Mouse (Mus musculus): Measurements from ENCODE around the gene Btbd9. TPM values are rescaled to one million over a fixed set of nuclear protein-coding genes. Genes with fewer than 3 reads are reported as not detected.
A peak's percentile ranks its signal among the peaks of the same experiment; 100 is the strongest.

Gene Btbd9
- polyA plus RNA-seq, 1 experiment, result 15.3 TPM

GRCm38 (mm10) chr17:30512007-30512406 is 64.3 kb downstream of the Btbd9 start:
- no peak for TF ChIP-seq FOSL1 (IDR thresholded peaks at IDR 0.05; ENCODE audit: insufficient read depth, low read length, poor library complexity, severe bottlenecking)
- TF ChIP-seq MYOD1 (IDR thresholded peaks at IDR 0.05; ENCODE audit: control insufficient read depth, insufficient read length, low read depth), result no peak
- no peak for TF ChIP-seq CEBPB (IDR thresholded peaks at IDR 0.05; ENCODE audit: low read depth)
- no peak for TF ChIP-seq MYOG (IDR thresholded peaks at IDR 0.05; ENCODE audit: control insufficient read depth, extremely low read depth, insufficient read length)
- no peak for TF ChIP-seq USF1 (IDR thresholded peaks at IDR 0.05; ENCODE audit: low read depth)
- no peak for TF ChIP-seq CTCF (IDR thresholded peaks at IDR 0.05; ENCODE audit: control insufficient read depth, insufficient read depth, insufficient read length)
- no peak for TF ChIP-seq MAX (IDR thresholded peaks at IDR 0.05)
- no peaks in the 10 kb centered on the region for H3K27me3 ChIP-seq (ENCODE audit: control insufficient read depth, insufficient read depth, insufficient read length)
- H3ac ChIP-seq (ENCODE audit: control insufficient read depth, insufficient read length, low read depth), result no peak overlapping the region
- H3K79me3 ChIP-seq (ENCODE audit: low read depth), result no peaks in the 10 kb centered on the region
- no peaks in the 10 kb centered on the region for H3K79me2 ChIP-seq (ENCODE audit: control insufficient read depth, insufficient read depth)
- no peak overlapping the region for H3K4me3 ChIP-seq (ENCODE audit: insufficient read depth, poor library complexity, severe bottlenecking)
- no peaks in the 10 kb centered on the region for H3K36me3 ChIP-seq (ENCODE audit: control insufficient read depth, insufficient read depth)

- H3K4me3 ChIP-seq (ENCODE audit: insufficient read depth, poor library complexity, severe bottlenecking), result no peak overlapping the region
Measured at GRCm38 (mm10) chr17:30511399-30511798, 64.9 kb downstream of the Btbd9 start.

DNA sequence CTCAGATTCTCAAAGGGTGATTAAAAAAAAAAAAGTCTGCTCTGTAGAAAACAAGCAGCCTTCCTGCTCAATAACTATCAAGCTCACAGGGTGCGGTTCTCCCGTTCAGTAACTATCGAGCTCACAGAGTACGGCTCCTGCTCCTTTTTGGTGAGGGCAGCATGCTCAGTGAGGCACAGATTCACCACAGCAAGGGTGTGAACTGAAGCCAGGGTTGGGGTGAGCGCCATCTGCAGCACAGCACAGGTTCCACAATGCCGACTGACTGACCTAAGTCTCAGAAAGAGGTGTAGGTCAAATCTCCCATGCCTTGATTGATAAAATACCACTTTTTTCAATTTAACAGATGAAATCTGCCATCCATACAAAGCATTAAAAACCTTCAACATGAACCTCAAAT is 66.1 kb downstream of the Btbd9 start:
- no peak overlapping the region for H3ac ChIP-seq (ENCODE audit: control insufficient read depth, insufficient read length, low read depth)
- no peaks in the 10 kb centered on the region for H3K27me3 ChIP-seq (ENCODE audit: control insufficient read depth, insufficient read depth, insufficient read length)
- no peak overlapping the region for H3K4me3 ChIP-seq (ENCODE audit: insufficient read depth, poor library complexity, severe bottlenecking)
- TF ChIP-seq USF1 (IDR thresholded peaks at IDR 0.05; ENCODE audit: low read depth) (no peak), MYOD1 (IDR thresholded peaks at IDR 0.05; ENCODE audit: control insufficient read depth, insufficient read length, low read depth) (no peak), CTCF (IDR thresholded peaks at IDR 0.05; ENCODE audit: control insufficient read depth, insufficient read depth, insufficient read length) (peak; percentile 18)
- H3K79me2 ChIP-seq (ENCODE audit: control insufficient read depth, insufficient read depth), result no peaks in the 10 kb centered on the region
- H3K36me3 ChIP-seq (ENCODE audit: control insufficient read depth, insufficient read depth), result no peaks in the 10 kb centered on the region
- no peaks in the 10 kb centered on the region for H3K79me3 ChIP-seq (ENCODE audit: low read depth)

More at GRCm38 (mm10) chr17:30511399-30511798, 64.9 kb downstream of the Btbd9 start:
- H3K79me3 ChIP-seq (ENCODE audit: low read depth), result no peaks in the 10 kb centered on the region
- no peaks in the 10 kb centered on the region for H3K27me3 ChIP-seq (ENCODE audit: control insufficient read depth, insufficient read depth, insufficient read length)
- H3K36me3 ChIP-seq (ENCODE audit: control insufficient read depth, insufficient read depth), result no peaks in the 10 kb centered on the region
- no peak overlapping the region for H3ac ChIP-seq (ENCODE audit: control insufficient read depth, insufficient read length, low read depth)
- TF ChIP-seq USF1 (IDR thresholded peaks at IDR 0.05; ENCODE audit: low read depth) (no peak), CTCF (IDR thresholded peaks at IDR 0.05; ENCODE audit: control insufficient read depth, insufficient read depth, insufficient read length) (no peak), MYOG (IDR thresholded peaks at IDR 0.05; ENCODE audit: control insufficient read depth, extremely low read depth, insufficient read length) (no peak), MYOD1 (IDR thresholded peaks at IDR 0.05; ENCODE audit: control insufficient read depth, insufficient read length, low read depth) (no peak), MAX (IDR thresholded peaks at IDR 0.05) (no peak), FOSL1 (IDR thresholded peaks at IDR 0.05; ENCODE audit: insufficient read depth, low read length, poor library complexity, severe bottlenecking) (no peak), CEBPB (IDR thresholded peaks at IDR 0.05; ENCODE audit: low read depth) (no peak)
- no peaks in the 10 kb centered on the region for H3K79me2 ChIP-seq (ENCODE audit: control insufficient read depth, insufficient read depth)

DNA sequence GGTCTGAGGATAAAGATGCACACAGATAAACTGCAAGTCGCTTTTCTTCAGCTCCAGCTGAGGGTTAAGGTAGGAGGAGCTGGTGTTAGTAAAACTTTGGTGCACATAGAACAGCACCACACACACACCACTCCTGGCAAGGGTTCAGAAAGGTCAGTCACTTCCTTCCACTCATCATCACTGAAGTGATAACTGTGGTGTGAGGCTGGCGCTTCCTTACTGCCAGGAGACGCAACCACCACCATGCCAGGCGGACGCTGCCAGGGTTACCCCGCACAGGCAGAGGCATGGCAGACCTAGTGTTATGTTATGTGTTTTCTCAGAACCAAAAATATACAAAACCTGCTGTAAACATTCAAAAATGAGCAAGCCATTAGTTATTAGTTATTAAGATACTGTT is 66.6 kb downstream of the Btbd9 start:
- Histone ChIP-seq H3K79me3 (ENCODE audit: low read depth) (no peaks in the 10 kb centered on the region), H3K79me2 (ENCODE audit: control insufficient read depth, insufficient read depth) (no peaks in the 10 kb centered on the region), H3K27me3 (ENCODE audit: control insufficient read depth, insufficient read depth, insufficient read length) (no peaks in the 10 kb centered on the region), H3ac (ENCODE audit: control insufficient read depth, insufficient read length, low read depth) (no peak overlapping the region), H3K36me3 (ENCODE audit: control insufficient read depth, insufficient read depth) (no peaks in the 10 kb centered on the region), H3K4me3 (ENCODE audit: insufficient read depth, poor library complexity, severe bottlenecking) (no peak overlapping the region)
- TF ChIP-seq CTCF (IDR thresholded peaks at IDR 0.05; ENCODE audit: control insufficient read depth, insufficient read depth, insufficient read length) (no peak), USF1 (IDR thresholded peaks at IDR 0.05; ENCODE audit: low read depth) (no peak), MAX (IDR thresholded peaks at IDR 0.05) (no peak), MYOG (IDR thresholded peaks at IDR 0.05; ENCODE audit: control insufficient read depth, extremely low read depth, insufficient read length) (no peak), CEBPB (IDR thresholded peaks at IDR 0.05; ENCODE audit: low read depth) (no peak)

DNA sequence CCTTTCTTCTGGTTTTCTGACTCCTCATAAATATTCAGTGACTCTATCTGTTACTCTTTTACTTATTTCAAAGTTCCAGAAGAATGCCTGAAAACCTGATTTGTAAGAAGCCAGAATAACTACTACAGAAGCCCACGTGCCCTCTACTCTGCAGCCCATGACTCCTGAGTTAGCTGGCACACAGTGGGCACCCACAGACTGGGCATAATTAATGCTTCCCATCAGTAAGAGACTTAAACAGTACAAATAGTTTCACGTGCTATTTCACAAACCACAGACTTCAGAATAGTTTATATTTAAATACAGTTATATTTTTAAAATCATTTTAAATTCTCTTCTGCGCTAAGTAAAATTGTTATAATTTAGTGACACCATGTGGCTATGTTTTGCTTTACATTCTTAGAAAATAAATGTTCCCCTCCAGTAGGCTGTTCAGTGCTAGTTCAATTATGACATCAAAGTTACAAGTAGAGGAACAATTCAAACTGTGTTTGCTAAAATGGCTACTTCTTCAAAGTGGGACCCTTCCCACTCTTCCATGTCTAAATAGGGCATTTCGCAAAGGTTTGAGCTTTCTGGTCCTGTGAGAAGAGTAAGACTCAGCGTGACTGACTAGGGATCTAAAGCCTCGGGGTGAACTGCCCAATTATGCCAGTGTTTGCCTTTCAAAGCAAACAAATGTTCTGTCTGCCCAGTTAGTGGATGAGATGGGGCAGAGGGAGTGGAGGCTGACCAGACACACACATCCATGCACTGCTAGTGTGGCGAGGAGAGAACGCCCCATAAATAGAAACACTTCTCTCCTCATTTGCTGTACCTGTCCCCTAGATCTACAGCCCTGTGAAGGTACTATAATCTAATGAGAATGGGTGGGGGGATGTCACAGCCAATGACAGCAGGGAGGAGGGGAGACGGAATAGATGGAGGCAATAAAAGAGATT is 68.4 kb downstream of the Btbd9 start:
- Histone ChIP-seq H3ac (ENCODE audit: control insufficient read depth, insufficient read length, low read depth) (no peak overlapping the region), H3K36me3 (ENCODE audit: control insufficient read depth, insufficient read depth) (no peaks in the 10 kb centered on the region), H3K27me3 (ENCODE audit: control insufficient read depth, insufficient read depth, insufficient read length) (no peaks in the 10 kb centered on the region), H3K79me2 (ENCODE audit: control insufficient read depth, insufficient read depth) (no peaks in the 10 kb centered on the region), H3K79me3 (ENCODE audit: low read depth) (no peaks in the 10 kb centered on the region), H3K4me3 (ENCODE audit: insufficient read depth, poor library complexity, severe bottlenecking) (no peak overlapping the region)
- TF ChIP-seq MYOG (IDR thresholded peaks at IDR 0.05; ENCODE audit: control insufficient read depth, extremely low read depth, insufficient read length) (no peak), FOSL1 (IDR thresholded peaks at IDR 0.05; ENCODE audit: insufficient read depth, low read length, poor library complexity, severe bottlenecking) (no peak), CTCF (IDR thresholded peaks at IDR 0.05; ENCODE audit: control insufficient read depth, insufficient read depth, insufficient read length) (no peak), MAX (IDR thresholded peaks at IDR 0.05) (no peak), CEBPB (IDR thresholded peaks at IDR 0.05; ENCODE audit: low read depth) (no peak), USF1 (IDR thresholded peaks at IDR 0.05; ENCODE audit: low read depth) (no peak), MYOD1 (IDR thresholded peaks at IDR 0.05; ENCODE audit: control insufficient read depth, insufficient read length, low read depth) (no peak)

Data from C2C12 (cell line).